Mouse (Mus musculus): Measurements from ENCODE around the gene Cct8l1. TPM values are rescaled to one million over a fixed set of nuclear protein-coding genes. Genes with fewer than 3 reads are reported as not detected.

Cct8l1 gene
- polyA plus RNA-seq, 1 experiment, result not detected

- Histone ChIP-seq H3K79me2 (ENCODE audit: control insufficient read depth, insufficient read depth) (no peaks in the 10 kb centered on the region), H3K27me3 (ENCODE audit: control insufficient read depth, insufficient read depth, insufficient read length) (no peaks in the 10 kb centered on the region), H3ac (ENCODE audit: control insufficient read depth, insufficient read length) (no peak overlapping the region), H3K4me3 (no peak overlapping the region), H3K36me3 (ENCODE audit: control insufficient read depth, insufficient read depth) (no peaks in the 10 kb centered on the region), H3K4me2 (ENCODE audit: low read depth) (no peak overlapping the region)
- no peak for TF ChIP-seq SRF (IDR thresholded peaks at IDR 0.05; ENCODE audit: control insufficient read depth, insufficient read length, low read depth)
- no peak for TF ChIP-seq MYOG (IDR thresholded peaks at IDR 0.05; ENCODE audit: control insufficient read depth in 1 of 3, insufficient read depth in 1 of 3, insufficient read length in 2 of 3, low read depth in 2 of 3)
- no peak for TF ChIP-seq REST (IDR thresholded peaks at IDR 0.05; ENCODE audit: insufficient read depth, insufficient read length)
- no peak for TF ChIP-seq USF1 (IDR thresholded peaks at IDR 0.05; ENCODE audit: low read depth)
- no peak for TF ChIP-seq POLR2AphosphoS2 (IDR thresholded peaks at IDR 0.05; ENCODE audit: insufficient read length, low read depth)
- no peak for TF ChIP-seq E2F4 (IDR thresholded peaks at IDR 0.05; ENCODE audit: insufficient read depth)
- no peak for TF ChIP-seq CEBPB (IDR thresholded peaks at IDR 0.05; ENCODE audit: insufficient read depth, poor library complexity, severe bottlenecking)
- no peak for TF ChIP-seq TCF3 (IDR thresholded peaks at IDR 0.05; ENCODE audit: insufficient read length, low read depth)
- no peak for TF ChIP-seq MYOD1 (IDR thresholded peaks at IDR 0.05; ENCODE audit: control insufficient read depth in 1 of 3, insufficient read length in 2 of 3, low read depth in 2 of 3)
Observed at GRCm38 (mm10) chr5:25556363-25556762, 40.5 kb downstream of the Cct8l1 start.

Other genes starting within 250 kb of the Cct8l1 start
- gene Kmt2c, start 17.3 kb upstream of the Cct8l1 start, polyA plus RNA-seq (2012; fragmentation: generic; extraction: Trizol), result 4.1 TPM
- gene Xrcc2, start 189.8 kb downstream of the Cct8l1 start, polyA plus RNA-seq (2012; fragmentation: generic; extraction: Trizol), result 3.0 TPM
- gene Actr3b, start 243.9 kb downstream of the Cct8l1 start, polyA plus RNA-seq (2012; fragmentation: generic; extraction: Trizol), result 0.40 TPM